Mouse (Mus musculus) kidney, embryonic 15.5 days (tissue): Measurements from ENCODE around the gene Nms. TPM values are rescaled to one million over a fixed set of nuclear protein-coding genes. Genes with fewer than 3 reads are reported as not detected.

Experiments
- ATAC-seq: fragments of 200-750 bp; cut with Nextera tagmentation; replicated peaks from 2 replicates; pipeline ENCODE4 v1.8.0; 2017; ENCODE audit warnings: moderate TSS enrichment; ENCODE audit not compliant: low FRiP score
- H3K27ac ChIP-seq: fragments of 300-500 bp; sonication (generic); 2 replicates; pipeline ENCODE4 v1.5.1; 2015; ENCODE audit warnings: mild to moderate bottlenecking, inconsistent platforms
- H3K27me3 ChIP-seq: fragments of 300-500 bp; sonication (generic); 2 replicates; pipeline ENCODE4 v1.6.1; 2015; ENCODE audit warnings: inconsistent platforms
- H3K36me3 ChIP-seq: fragments of 300-500 bp; sonication (generic); 2 replicates; pipeline ENCODE4 v1.6.1; 2015; ENCODE audit warnings: inconsistent platforms
- H3K4me1 ChIP-seq: fragments of 300-500 bp; sonication (generic); 2 replicates; pipeline ENCODE4 v1.6.1; 2015; ENCODE audit warnings: inconsistent platforms
- H3K4me2 ChIP-seq: fragments of 300-500 bp; sonication (generic); 2 replicates; pipeline ENCODE4 v1.6.1; 2015; ENCODE audit warnings: moderate library complexity, mild to moderate bottlenecking, inconsistent platforms
- H3K4me3 ChIP-seq: fragments of 300-500 bp; sonication (generic); replicated peaks from 2 replicates; pipeline ENCODE4 v1.5.1; 2015; ENCODE audit warnings: mild to moderate bottlenecking, inconsistent platforms
- H3K9ac ChIP-seq: fragments of 300-500 bp; sonication (generic); 2 replicates; pipeline ENCODE4 v1.6.1; 2015; ENCODE audit warnings: mild to moderate bottlenecking, inconsistent platforms
- H3K9me3 ChIP-seq: fragments of 300-500 bp; sonication (generic); replicated peaks from 2 replicates; pipeline ENCODE4 v1.6.1; 2016; ENCODE audit warnings: inconsistent platforms
- WGBS: fragments of 180-500 bp; shearing (Covaris S2); methylation state at CpG from one replicate; pipeline ENCODE4 v1.1.7; 2015; ENCODE audit warnings: mixed read lengths; 5-methylcytosine and 5-hydroxymethylcytosine counted together
- polyA plus RNA-seq: library from polyadenylated mRNA; unstranded; fragments of >200 nt; fragmentation: Nextera tagmentation; extraction: Ambion mirVana; gene quantifications from 2 replicates; pipeline ENCODE4 v1.2.1, GENCODE M21; 2015

The Nms gene
- polyA plus RNA-seq: not detected in 2 replicates

GRCm38 (mm10) chr1:38938849-38939248, at the start of gene Nms:
Gene Nms (plus strand): TSS chr1:38939149.
- ATAC-seq: no peak
- Histone ChIP-seq H3K9me3 (no peaks in the 10 kb centered on the region), H3K4me2 (no peak within 1 kb of the TSS), H3K36me3 (no peaks in the 10 kb centered on the region), H3K27me3 (no peaks in the 10 kb centered on the region), H3K27ac (no peak within 1 kb of the TSS), H3K9ac (no peak within 1 kb of the TSS), H3K4me1 (no peaks in the 10 kb centered on the region), H3K4me3 (no peak within 1 kb of the TSS)
- WGBS: 79% methylated on average over 6 of the region's 6 CpGs

GRCm38 (mm10) chr1:38891444-38891843, 47.5 kb upstream of the Nms start:
- Histone ChIP-seq H3K9ac (no peak overlapping the region), H3K27ac (no peak overlapping the region), H3K27me3 (no peaks in the 10 kb centered on the region), H3K9me3 (no peaks in the 10 kb centered on the region), H3K4me2 (no peak overlapping the region), H3K4me1 (no peaks in the 10 kb centered on the region), H3K4me3 (no peak overlapping the region), H3K36me3 (no peaks in the 10 kb centered on the region)
- WGBS: 96% methylated on average over 5 of the region's 5 CpGs
- ATAC-seq: no peak

- WGBS: 49% methylated on average over 5 of the region's 5 CpGs
- H3K4me1 ChIP-seq: peaks cover 6% of the 10 kb centered on the region; the same call in 1 of the 2 replicates
- no peaks in the 10 kb centered on the region for H3K9me3 ChIP-seq
- no peak for ATAC-seq
- peaks cover 8% of the 10 kb centered on the region; the same call in 1 of the 2 replicates for H3K27me3 ChIP-seq
- no peak overlapping the region for H3K4me2 ChIP-seq
- no peak overlapping the region for H3K9ac ChIP-seq
- no peak overlapping the region for H3K4me3 ChIP-seq
- H3K36me3 ChIP-seq: no peaks in the 10 kb centered on the region
- H3K27ac ChIP-seq: no peak overlapping the region
These were observed 45.9 kb upstream of the Nms start for GRCm38 (mm10) chr1:38893081-38893480.

DNA sequence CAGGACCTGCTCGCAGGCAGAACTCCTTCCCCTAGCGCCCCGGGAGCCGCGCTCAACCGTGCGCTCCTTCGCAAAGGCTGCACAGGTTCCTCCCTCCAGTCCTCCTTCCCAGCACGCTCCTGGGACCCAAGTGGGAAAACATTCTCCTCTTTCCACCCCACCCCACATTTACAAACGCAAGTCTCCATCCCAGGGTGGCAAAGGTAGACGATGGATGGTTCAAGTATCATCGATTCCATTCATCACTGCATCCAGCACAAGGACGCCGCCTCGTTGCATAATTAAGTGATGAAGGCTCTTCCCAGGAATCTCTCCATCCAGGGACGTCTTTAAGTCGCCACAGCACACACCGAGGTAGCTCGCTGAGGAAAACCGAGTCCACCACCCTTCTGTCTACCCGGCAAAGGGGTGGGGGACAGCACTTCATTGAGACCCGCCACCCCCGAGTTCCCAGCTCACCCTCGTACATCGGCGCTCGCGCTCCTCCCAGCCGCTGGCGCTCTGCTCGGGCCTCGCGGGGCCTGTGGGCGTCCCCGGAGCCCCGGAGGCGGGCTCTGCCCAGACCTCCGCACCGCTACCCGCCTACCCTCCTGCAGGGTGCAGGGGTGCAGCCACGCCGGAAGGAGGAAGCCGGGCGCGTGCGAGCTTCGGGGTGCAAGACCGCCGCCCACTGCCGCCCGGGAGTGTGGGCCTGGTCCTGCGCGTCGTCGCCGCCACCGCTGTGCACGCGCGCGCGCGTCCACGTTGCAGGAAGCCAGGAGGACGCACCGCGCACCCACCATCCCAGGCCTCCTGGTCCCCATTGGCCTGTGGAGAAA, 41.3 kb upstream of the Nms start, which contains the start of gene Chst10:
Gene Chst10 (minus strand): TSS at position 731 of the 818 bp plus-strand sequence.
- H3K9me3 ChIP-seq: no peaks in the 10 kb centered on the region
- ATAC-seq: peak; percentile 93
- H3K4me3 ChIP-seq: peak within 1 kb of the TSS; percentile 67
- under 1% methylated on average over 67 of the region's 67 CpGs for WGBS
- H3K36me3 ChIP-seq: no peaks in the 10 kb centered on the region
- 0 out of 2 replicates have a peak within 1 kb of the TSS, but pooled peaks have one; percentile 16 for H3K27ac ChIP-seq
- peak within 1 kb of the TSS; percentile 57 for H3K9ac ChIP-seq
- H3K27me3 ChIP-seq: peaks cover 11% of the 10 kb centered on the region; the same call in 1 of the 2 replicates
- peaks cover 6% of the 10 kb centered on the region; the same call in 1 of the 2 replicates for H3K4me1 ChIP-seq
- peak within 1 kb of the TSS; percentile 85 for H3K4me2 ChIP-seq

- WGBS: 49% methylated on average over 5 of the region's 5 CpGs
- Histone ChIP-seq H3K9ac (no peak overlapping the region), H3K4me2 (no peak overlapping the region), H3K36me3 (no peaks in the 10 kb centered on the region), H3K9me3 (no peaks in the 10 kb centered on the region), H3K27me3 (peaks cover 6% of the 10 kb centered on the region; the same call in 1 of the 2 replicates), H3K4me3 (no peak overlapping the region), H3K27ac (no peak overlapping the region), H3K4me1 (no peaks in the 10 kb centered on the region)
- no peak for ATAC-seq
These were observed 36.4 kb upstream of the Nms start for GRCm38 (mm10) chr1:38902571-38902970.

DNA sequence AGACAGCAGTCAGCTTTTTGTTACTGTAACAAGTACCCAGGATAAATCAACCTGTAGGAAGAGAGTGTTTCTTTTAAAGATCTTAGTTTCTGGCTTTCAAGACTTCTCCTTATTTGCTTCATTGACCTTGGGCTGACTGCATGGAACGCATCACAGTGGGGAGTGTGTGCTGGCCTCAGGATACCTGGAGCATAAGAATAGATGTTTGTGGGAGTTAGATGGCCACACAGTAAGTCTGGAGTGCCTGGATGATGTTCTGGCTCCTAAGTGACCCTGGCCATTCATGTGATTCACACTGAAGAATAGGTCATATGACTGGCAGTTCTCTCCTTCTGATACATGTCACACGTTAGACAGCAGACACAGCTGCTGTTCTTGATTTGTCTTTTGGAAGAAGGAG, 35.0 kb upstream of the Nms start:
- Histone ChIP-seq H3K4me2 (no peak overlapping the region), H3K36me3 (no peaks in the 10 kb centered on the region), H3K9me3 (no peaks in the 10 kb centered on the region), H3K4me3 (no peak overlapping the region), H3K27me3 (no peaks in the 10 kb centered on the region), H3K4me1 (no peaks in the 10 kb centered on the region), H3K9ac (no peak overlapping the region), H3K27ac (no peak overlapping the region)
- ATAC-seq: no peak
- 70% methylated on average over 2 of the region's 2 CpGs for WGBS

DNA sequence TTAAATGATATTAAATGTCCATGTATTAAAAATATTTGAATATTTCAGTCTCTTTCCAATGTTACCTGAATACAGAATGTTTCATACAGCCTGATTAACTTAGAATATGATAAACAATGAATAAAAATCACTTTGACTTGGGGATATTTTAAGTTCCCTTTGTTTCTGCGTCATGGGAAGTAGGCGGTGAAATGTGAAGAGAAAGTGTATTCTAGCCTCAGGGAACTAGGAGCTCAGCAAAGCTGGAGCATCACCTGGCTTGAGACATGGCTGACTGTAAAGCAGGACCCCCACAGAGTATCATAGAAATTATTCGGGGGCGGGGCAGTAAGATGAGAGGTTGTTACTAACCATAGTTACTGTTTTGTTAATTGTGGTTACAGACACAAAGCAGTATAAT, 10.0 kb upstream of the Nms start:
- H3K9ac ChIP-seq: no peak overlapping the region
- no peaks in the 10 kb centered on the region for H3K36me3 ChIP-seq
- no peak for ATAC-seq
- 84% methylated on average over 4 of the region's 4 CpGs for WGBS
- H3K4me1 ChIP-seq: no peaks in the 10 kb centered on the region
- no peaks in the 10 kb centered on the region for H3K27me3 ChIP-seq
- H3K4me2 ChIP-seq: no peak overlapping the region
- H3K27ac ChIP-seq: no peak overlapping the region
- no peaks in the 10 kb centered on the region for H3K9me3 ChIP-seq
- no peak overlapping the region for H3K4me3 ChIP-seq

- 71% methylated on average over 4 of the region's 4 CpGs for whole genome bisulfite sequencing
- Histone ChIP-seq H3K9ac (no peak overlapping the region), H3K9me3 (no peaks in the 10 kb centered on the region), H3K4me3 (no peak overlapping the region), H3K36me3 (no peaks in the 10 kb centered on the region), H3K4me2 (no peak overlapping the region), H3K4me1 (no peaks in the 10 kb centered on the region), H3K27ac (no peak overlapping the region), H3K27me3 (no peaks in the 10 kb centered on the region)
- ATAC-seq: no peak
These were observed 9.5 kb upstream of the Nms start for GRCm38 (mm10) chr1:38929468-38929867.

DNA sequence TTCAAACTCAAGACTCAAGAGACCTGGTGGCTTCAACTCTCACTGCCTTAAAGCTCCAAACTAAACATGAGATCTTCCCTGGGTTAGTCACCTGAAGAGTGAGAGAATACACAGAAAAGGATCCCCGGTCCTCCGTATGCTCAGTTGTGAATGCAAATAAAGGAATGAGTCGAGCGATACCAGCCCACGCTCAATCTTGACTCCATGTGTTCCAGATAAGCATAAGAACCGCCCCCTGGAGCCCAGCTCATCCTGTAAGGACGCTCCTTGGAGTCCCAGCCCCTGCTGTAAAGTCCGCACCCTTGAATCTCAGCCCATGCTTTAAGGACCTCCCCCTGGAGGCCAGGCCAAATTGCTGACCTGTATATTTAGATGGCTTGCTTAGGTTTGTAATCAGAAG, 8.2 kb upstream of the Nms start:
- 66% methylated on average over 8 of the region's 8 CpGs for WGBS
- H3K4me1 ChIP-seq: no peaks in the 10 kb centered on the region
- H3K36me3 ChIP-seq: no peaks in the 10 kb centered on the region
- no peak for ATAC-seq
- no peak overlapping the region for H3K9ac ChIP-seq
- no peak overlapping the region for H3K4me3 ChIP-seq
- H3K9me3 ChIP-seq: no peaks in the 10 kb centered on the region
- H3K27ac ChIP-seq: no peak overlapping the region
- no peak overlapping the region for H3K4me2 ChIP-seq
- no peaks in the 10 kb centered on the region for H3K27me3 ChIP-seq

DNA sequence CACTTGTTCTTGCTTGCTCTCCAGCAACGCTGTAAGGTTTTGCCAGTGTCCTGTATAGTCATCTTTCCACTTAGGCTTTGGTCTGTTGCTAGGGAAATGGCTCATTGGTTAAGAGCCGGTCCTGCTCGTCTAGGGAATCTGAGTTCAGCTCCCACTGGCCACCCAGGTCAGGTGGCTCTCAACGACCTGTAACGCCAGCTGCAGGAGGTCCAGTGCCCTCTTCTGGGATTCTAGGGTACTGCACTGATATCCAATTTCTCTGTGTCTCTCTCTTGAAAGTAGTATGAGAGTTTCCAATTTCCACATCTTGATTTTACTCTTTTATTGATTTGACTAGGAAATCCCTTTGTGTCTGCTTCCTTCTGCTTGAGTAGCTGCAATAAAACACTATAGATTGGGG, 4.3 kb upstream of the Nms start:
- no peaks in the 10 kb centered on the region for H3K27me3 ChIP-seq
- no peak overlapping the region for H3K27ac ChIP-seq
- 23% methylated on average over 5 of the region's 5 CpGs for WGBS
- no peaks in the 10 kb centered on the region for H3K4me1 ChIP-seq
- ATAC-seq: no peak
- no peak overlapping the region for H3K4me2 ChIP-seq
- H3K36me3 ChIP-seq: no peaks in the 10 kb centered on the region
- H3K4me3 ChIP-seq: no peak overlapping the region
- H3K9ac ChIP-seq: no peak overlapping the region
- no peaks in the 10 kb centered on the region for H3K9me3 ChIP-seq

GRCm38 (mm10) chr1:38936780-38937179, 2.2 kb upstream of the Nms start:
- no peak overlapping the region for H3K4me3 ChIP-seq
- H3K36me3 ChIP-seq: no peaks in the 10 kb centered on the region
- no peak overlapping the region for H3K27ac ChIP-seq
- no peak for ATAC-seq
- no peaks in the 10 kb centered on the region for H3K27me3 ChIP-seq
- no peak overlapping the region for H3K4me2 ChIP-seq
- H3K9ac ChIP-seq: no peak overlapping the region
- H3K4me1 ChIP-seq: no peaks in the 10 kb centered on the region
- 32% methylated on average over 6 of the region's 6 CpGs for WGBS
- H3K9me3 ChIP-seq: no peaks in the 10 kb centered on the region

DNA sequence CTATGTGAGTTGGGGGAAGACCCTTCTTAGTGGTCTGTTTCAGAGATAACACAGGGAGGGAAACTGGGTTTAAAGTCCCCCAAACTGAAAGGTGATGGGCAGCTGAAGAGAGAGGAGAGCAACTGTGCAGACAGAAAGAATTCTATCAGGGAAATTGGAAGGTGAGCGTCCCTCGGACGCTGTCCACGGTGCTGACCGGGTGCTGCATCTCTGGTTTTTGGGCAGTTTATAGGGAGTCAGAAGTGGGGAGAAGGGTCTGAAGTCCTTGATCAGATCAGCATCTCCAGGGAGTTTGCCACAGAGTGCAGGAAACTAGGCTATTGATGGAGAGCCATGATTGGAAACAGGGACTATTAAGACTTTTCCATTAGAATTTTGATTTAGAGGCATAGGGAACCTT, 659 bp downstream of the Nms start:
- H3K27ac ChIP-seq: no peak overlapping the region
- H3K36me3 ChIP-seq: no peaks in the 10 kb centered on the region
- ATAC-seq: no peak
- H3K4me1 ChIP-seq: no peaks in the 10 kb centered on the region
- no peak overlapping the region for H3K4me2 ChIP-seq
- no peak overlapping the region for H3K9ac ChIP-seq
- no peaks in the 10 kb centered on the region for H3K27me3 ChIP-seq
- WGBS: 3% methylated on average over 5 of the region's 5 CpGs
- no peaks in the 10 kb centered on the region for H3K9me3 ChIP-seq
- H3K4me3 ChIP-seq: no peak overlapping the region
